Mouse (Mus musculus): Measurements from ENCODE around the gene Apoa5. TPM values are rescaled to one million over a fixed set of nuclear protein-coding genes. Genes with fewer than 3 reads are reported as not detected.

Apoa5 gene
- polyA plus RNA-seq, 1 experiment from 2014 or later = 0.83 TPM

GRCm38 (mm10) chr9:46269125-46269524 lies 692 bp downstream of the Apoa5 start:
- WGBS (ENCODE audit: insufficient replicate concordance) = 67% methylated on average over 5 of the region's 5 CpGs
- H3K4me2 ChIP-seq = no peak overlapping the region
- peaks cover 23% of the 10 kb centered on the region for H3K27me3 ChIP-seq
- H3K27ac ChIP-seq = no peak overlapping the region
- H3K9me3 ChIP-seq (replicated peaks) = no peaks in the 10 kb centered on the region
- DNase-seq (no peak), ATAC-seq (ENCODE audit: low read depth) (no peak)
- H3K4me3 ChIP-seq (replicated peaks) = no peak overlapping the region
- H3K9ac ChIP-seq = no peak overlapping the region
- H3K36me3 ChIP-seq = no peaks in the 10 kb centered on the region
- peaks cover 25% of the 10 kb centered on the region for H3K4me1 ChIP-seq (replicated peaks)

- Histone ChIP-seq H3K9ac (no peak overlapping the region), H3K27me3 (peaks cover 23% of the 10 kb centered on the region), H3K27ac (no peak overlapping the region), H3K36me3 (peaks cover 15% of the 10 kb centered on the region), H3K9me3 (replicated peaks) (no peaks in the 10 kb centered on the region), H3K4me3 (replicated peaks) (no peak overlapping the region), H3K4me2 (no peak overlapping the region), H3K4me1 (replicated peaks) (peaks cover 32% of the 10 kb centered on the region)
- WGBS (ENCODE audit: insufficient replicate concordance) = 86% methylated on average over 4 of the region's 4 CpGs
- ATAC-seq (ENCODE audit: low read depth) (no peak), DNase-seq (no peak)
Observed at GRCm38 (mm10) chr9:46270782-46271181, 2.3 kb downstream of the Apoa5 start.

GRCm38 (mm10) chr9:46272070-46272469 lies 3.6 kb downstream of the Apoa5 start:
- Histone ChIP-seq H3K9ac (peak overlapping the region; percentile 85; the same call in 1 of the 2 replicates), H3K27ac (peak overlapping the region; percentile 67; the same call in 1 of the 2 replicates), H3K27me3 (peaks cover 23% of the 10 kb centered on the region), H3K4me3 (replicated peaks) (peak overlapping the region; percentile 91), H3K9me3 (replicated peaks) (no peaks in the 10 kb centered on the region), H3K36me3 (peaks cover 28% of the 10 kb centered on the region), H3K4me1 (replicated peaks) (peaks cover 32% of the 10 kb centered on the region), H3K4me2 (peak overlapping the region; percentile 89)
- ATAC-seq (ENCODE audit: low read depth) (no peak), DNase-seq (peak; percentile 10)
- 30% methylated on average over 9 of the region's 9 CpGs for WGBS (ENCODE audit: insufficient replicate concordance)

- peak within 1 kb of the TSS; percentile 89 for H3K4me2 ChIP-seq
- peak; percentile 90 for ATAC-seq (ENCODE audit: low read depth)
- WGBS (ENCODE audit: insufficient replicate concordance) = 4% methylated on average over 41 of the region's 45 CpGs
Observed at GRCm38 (mm10) chr9:46272677-46273454, 4.4 kb downstream of the Apoa5 start, which contains the start of gene Zpr1. Gene Zpr1 (plus strand): TSS chr9:46273064.

GRCm38 (mm10) chr9:46274494-46274893 lies 6.1 kb downstream of the Apoa5 start:
- 72% methylated on average over 9 of the region's 9 CpGs for WGBS (ENCODE audit: insufficient replicate concordance)
- ATAC-seq (ENCODE audit: low read depth) = no peak
- Histone ChIP-seq H3K4me3 (replicated peaks) (peak overlapping the region; percentile 91), H3K9me3 (replicated peaks) (no peaks in the 10 kb centered on the region), H3K36me3 (peaks cover 51% of the 10 kb centered on the region), H3K4me1 (replicated peaks) (peaks cover 26% of the 10 kb centered on the region), H3K9ac (peak overlapping the region; percentile 85; the same call in 1 of the 2 replicates), H3K4me2 (peak overlapping the region; percentile 89), H3K27ac (no peak overlapping the region), H3K27me3 (peaks cover 14% of the 10 kb centered on the region)
- no peak for DNase-seq

More at GRCm38 (mm10) chr9:46272677-46273454, 4.4 kb downstream of the Apoa5 start, which contains the start of gene Zpr1:
- Histone ChIP-seq H3K4me3 (replicated peaks) (peak within 1 kb of the TSS; percentile 91), H3K36me3 (peaks cover 36% of the 10 kb centered on the region), H3K4me1 (replicated peaks) (peaks cover 32% of the 10 kb centered on the region), H3K9me3 (replicated peaks) (no peaks in the 10 kb centered on the region), H3K27me3 (peaks cover 23% of the 10 kb centered on the region), H3K9ac (peak within 1 kb of the TSS; percentile 85), H3K27ac (peak within 1 kb of the TSS; percentile 69)
- DNase-seq = peak; percentile 83

GRCm38 (mm10) chr9:46282631-46283436 lies 14.4 kb downstream of the Apoa5 start, which contains the start of gene Bud13:
Gene Bud13 (plus strand): TSS chr9:46283008.
- no peaks in the 10 kb centered on the region for H3K9me3 ChIP-seq (replicated peaks)
- ATAC-seq (ENCODE audit: low read depth) = peak; percentile 91
- H3K27ac ChIP-seq = peak within 1 kb of the TSS; percentile 83
- no peaks in the 10 kb centered on the region for H3K27me3 ChIP-seq
- H3K36me3 ChIP-seq = peaks cover 59% of the 10 kb centered on the region
- peak within 1 kb of the TSS; percentile 89 for H3K9ac ChIP-seq
- peak within 1 kb of the TSS; percentile 74 for H3K4me2 ChIP-seq
- DNase-seq = peak; percentile 90
- peaks cover 23% of the 10 kb centered on the region for H3K4me1 ChIP-seq (replicated peaks)
- under 1% methylated on average over 55 of the region's 55 CpGs for WGBS (ENCODE audit: insufficient replicate concordance)
- H3K4me3 ChIP-seq (replicated peaks) = peak within 1 kb of the TSS; percentile 89

GRCm38 (mm10) chr9:46298381-46298780 lies 29.9 kb downstream of the Apoa5 start:
- Histone ChIP-seq H3K4me1 (replicated peaks) (no peaks in the 10 kb centered on the region), H3K4me2 (no peak overlapping the region), H3K4me3 (replicated peaks) (no peak overlapping the region), H3K27ac (no peak overlapping the region), H3K9ac (no peak overlapping the region), H3K36me3 (peaks cover 50% of the 10 kb centered on the region), H3K9me3 (replicated peaks) (no peaks in the 10 kb centered on the region), H3K27me3 (no peaks in the 10 kb centered on the region)
- 81% methylated on average over 4 of the region's 4 CpGs for WGBS (ENCODE audit: insufficient replicate concordance)
- DNase-seq (no peak), ATAC-seq (ENCODE audit: low read depth) (no peak)

- Histone ChIP-seq H3K27me3 (0 out of 2 replicates have a peak, but pooled peaks cover 3% of the 10 kb centered on the region), H3K4me3 (replicated peaks) (no peak overlapping the region), H3K27ac (no peak overlapping the region), H3K4me2 (no peak overlapping the region), H3K4me1 (replicated peaks) (no peaks in the 10 kb centered on the region), H3K36me3 (peaks cover 20% of the 10 kb centered on the region), H3K9ac (no peak overlapping the region), H3K9me3 (replicated peaks) (no peaks in the 10 kb centered on the region)
- ATAC-seq (ENCODE audit: low read depth) (no peak), DNase-seq (peak; percentile 26)
- WGBS (ENCODE audit: insufficient replicate concordance) = 11% methylated on average over 2 of the region's 2 CpGs
Observed at GRCm38 (mm10) chr9:46302142-46302541, 33.7 kb downstream of the Apoa5 start.

- H3K9ac ChIP-seq = no peak overlapping the region
- no peaks in the 10 kb centered on the region for H3K4me1 ChIP-seq (replicated peaks)
- H3K36me3 ChIP-seq = no peaks in the 10 kb centered on the region
- no peak overlapping the region for H3K27ac ChIP-seq
- no peak overlapping the region for H3K4me3 ChIP-seq (replicated peaks)
- H3K4me2 ChIP-seq = no peak overlapping the region
- H3K9me3 ChIP-seq (replicated peaks) = no peaks in the 10 kb centered on the region
- ATAC-seq (ENCODE audit: low read depth) (no peak), DNase-seq (no peak)
- peaks cover 13% of the 10 kb centered on the region for H3K27me3 ChIP-seq
- WGBS (ENCODE audit: insufficient replicate concordance) = 12% methylated on average over 7 of the region's 7 CpGs
Observed at GRCm38 (mm10) chr9:46309121-46309520, 40.7 kb downstream of the Apoa5 start.

GRCm38 (mm10) chr9:46314507-46314906 lies 46.1 kb downstream of the Apoa5 start:
- H3K4me1 ChIP-seq (replicated peaks) = no peaks in the 10 kb centered on the region
- H3K27ac ChIP-seq = no peak overlapping the region
- ATAC-seq (ENCODE audit: low read depth) (no peak), DNase-seq (peak; percentile 31)
- no peaks in the 10 kb centered on the region for H3K36me3 ChIP-seq
- no peak overlapping the region for H3K4me2 ChIP-seq
- no peak overlapping the region for H3K4me3 ChIP-seq (replicated peaks)
- no peaks in the 10 kb centered on the region; the same call in 1 of the 2 replicates for H3K27me3 ChIP-seq
- WGBS (ENCODE audit: insufficient replicate concordance) = 14% methylated on average over 4 of the region's 4 CpGs
- H3K9me3 ChIP-seq (replicated peaks) = 0 out of 2 replicates have a peak, but pooled peaks cover 3% of the 10 kb centered on the region
- H3K9ac ChIP-seq = no peak overlapping the region

- Histone ChIP-seq H3K9me3 (replicated peaks) (0 out of 2 replicates have a peak, but pooled peaks cover 3% of the 10 kb centered on the region), H3K36me3 (no peaks in the 10 kb centered on the region), H3K4me3 (replicated peaks) (no peak overlapping the region), H3K27ac (no peak overlapping the region), H3K27me3 (no peaks in the 10 kb centered on the region; the same call in 1 of the 2 replicates), H3K9ac (no peak overlapping the region), H3K4me1 (replicated peaks) (no peaks in the 10 kb centered on the region), H3K4me2 (no peak overlapping the region)
- ATAC-seq (ENCODE audit: low read depth) = no peak
- no peak for DNase-seq
- WGBS (ENCODE audit: insufficient replicate concordance) = 35% methylated on average over 2 of the region's 2 CpGs
Observed at GRCm38 (mm10) chr9:46314921-46315320, 46.5 kb downstream of the Apoa5 start.

Data from liver, embryonic 13.5 days (tissue).